Comparison of ENCODE assay signal across 8 mouse cellular contexts in the genomic region with DNA sequence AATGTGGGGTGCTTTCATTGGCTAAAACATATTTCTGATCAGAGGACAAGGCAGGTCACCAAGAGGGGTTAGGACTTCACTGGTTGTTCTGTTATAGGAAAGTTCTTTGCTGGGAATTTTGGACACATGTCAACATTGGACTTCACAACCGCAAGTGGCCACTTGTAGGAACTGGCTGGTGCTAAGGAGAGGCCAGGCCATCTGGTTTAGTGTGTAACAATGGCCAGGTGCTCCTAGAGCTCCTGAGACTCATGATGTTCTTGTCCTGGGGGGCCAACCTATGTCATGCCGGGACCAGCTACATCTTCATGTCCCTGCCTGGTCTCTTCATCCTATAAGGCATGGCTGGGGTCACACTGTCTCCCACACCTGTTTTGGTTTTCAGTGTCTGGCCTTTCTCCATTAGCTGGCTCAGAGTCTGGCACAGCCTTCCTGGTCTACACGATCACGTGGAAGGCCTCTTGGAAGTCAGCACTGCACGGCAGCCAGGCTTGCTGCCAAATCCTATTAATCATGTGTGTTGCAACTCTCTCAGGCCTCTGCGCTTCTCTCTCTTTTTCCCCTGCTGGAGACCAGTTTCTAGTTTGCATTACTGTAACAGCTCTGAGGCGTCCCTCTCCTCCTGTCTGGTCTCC. TPM values are rescaled to one million over a fixed set of nuclear protein-coding genes. Genes with fewer than 3 reads are reported as not detected.
DNase-seq lines count a peak whose midpoint lies in the region; ATAC-seq and TF ChIP-seq lines count a peak whose summit lies in the region.

No protein-coding gene starts in this region.

- peak; percentile 17; the same call in 1 of the 2 replicates for TF ChIP-seq CTCF in kidney, postnatal 0 days (IDR thresholded peaks at IDR 0.05; ENCODE audit: low read depth)

- no peak overlapping the region for H3K4me3 ChIP-seq in heart, embryonic 13.5 days
- no peak overlapping the region for H3K4me3 ChIP-seq in kidney, postnatal 0 days (replicated peaks; ENCODE audit: low read depth, low read length)
- H3K4me3 ChIP-seq in liver, embryonic 16.5 days (ENCODE audit: low read depth, low read length): no peak overlapping the region

- H3K27me3 ChIP-seq in heart, embryonic 13.5 days (replicated peaks): no peaks in the 10 kb centered on the region; the same call in 1 of the 2 replicates
- H3K27me3 ChIP-seq in kidney, postnatal 0 days (ENCODE audit: insufficient read depth, low read length): no peaks in the 10 kb centered on the region
- no peaks in the 10 kb centered on the region for H3K27me3 ChIP-seq in liver, embryonic 16.5 days (ENCODE audit: control insufficient read depth, insufficient read depth, low read depth, low read length)

- no peaks in the 10 kb centered on the region for H3K9me3 ChIP-seq in heart, embryonic 13.5 days
- no peaks in the 10 kb centered on the region for H3K9me3 ChIP-seq in kidney, postnatal 0 days (replicated peaks; ENCODE audit: low read length)
- H3K9me3 ChIP-seq in liver, embryonic 16.5 days (replicated peaks; ENCODE audit: control insufficient read depth, low read length): no peaks in the 10 kb centered on the region

- WGBS in heart, embryonic 13.5 days: 27% methylated on average over 7 of the region's 7 CpGs
- 25% methylated on average over 7 of the region's 7 CpGs for WGBS in kidney, postnatal 0 days
- WGBS in liver, embryonic 16.5 days (ENCODE audit: insufficient replicate concordance): 37% methylated on average over 7 of the region's 7 CpGs

- peak; percentile 86 for ATAC-seq in frontal cortex, adult (ENCODE audit: low TSS enrichment)
- ATAC-seq in heart, embryonic 13.5 days (ENCODE audit: extremely low read depth, insufficient number of reproducible peaks, low FRiP score, low TSS enrichment): peak; percentile 77; the same call in 1 of the 2 replicates
- ATAC-seq in kidney, postnatal 0 days (replicated peaks; ENCODE audit: low FRiP score, low read depth): peak; percentile 86
- ATAC-seq in liver, embryonic 16.5 days (ENCODE audit: low read depth): peak; percentile 65

- peak overlapping the region; percentile 78 for H3K27ac ChIP-seq in heart, embryonic 13.5 days (replicated peaks)
- H3K27ac ChIP-seq in kidney, postnatal 0 days: no peak overlapping the region
- no peak overlapping the region for H3K27ac ChIP-seq in liver, embryonic 16.5 days (ENCODE audit: low read length)

- H3K9ac ChIP-seq in heart, embryonic 13.5 days: no peak overlapping the region
- no peak overlapping the region for H3K9ac ChIP-seq in kidney, postnatal 0 days (ENCODE audit: low read depth, low read length)
- H3K9ac ChIP-seq in liver, embryonic 16.5 days (ENCODE audit: low read depth, low read length): no peak overlapping the region

- peaks cover 20% of the 10 kb centered on the region for H3K4me1 ChIP-seq in heart, embryonic 13.5 days
- no peaks in the 10 kb centered on the region for H3K4me1 ChIP-seq in kidney, postnatal 0 days (replicated peaks; ENCODE audit: insufficient read depth, low read length)
- no peaks in the 10 kb centered on the region for H3K4me1 ChIP-seq in liver, embryonic 16.5 days (ENCODE audit: control insufficient read depth, low read depth, low read length)

- DNase-seq in frontal cortex, postnatal 10 days (ENCODE audit: low spot score in 2 of 2): no peak
- DNase-seq in embryo, embryonic 11.5 days (ENCODE audit: low read depth, low spot score): peak; percentile 42
- peak; percentile 92 for DNase-seq in kidney, postnatal 0 days (ENCODE audit: low spot score)
- peak; percentile 67 for DNase-seq in ovary, postnatal 36 days (ENCODE audit: low spot score)
- no peak for DNase-seq in spleen, adult 18-20 months

- no peaks in the 10 kb centered on the region for H3K36me3 ChIP-seq in heart, embryonic 13.5 days
- H3K36me3 ChIP-seq in kidney, postnatal 0 days (ENCODE audit: insufficient read depth, low read length): no peaks in the 10 kb centered on the region
- no peaks in the 10 kb centered on the region for H3K36me3 ChIP-seq in liver, embryonic 16.5 days (ENCODE audit: control insufficient read depth, insufficient read depth)

- H3K4me2 ChIP-seq in heart, embryonic 13.5 days: no peak overlapping the region
- no peak overlapping the region for H3K4me2 ChIP-seq in kidney, postnatal 0 days (ENCODE audit: low read length)
- no peak overlapping the region for H3K4me2 ChIP-seq in liver, embryonic 16.5 days (ENCODE audit: low read depth, low read length)

RNA-seq across cellular contexts. Expression of a gene that starts 55.9 kb away (rescaled TPM):
- 1.0 and 1.1 TPM in 2 replicates for polyA plus RNA-seq in heart, embryonic 13.5 days (2015; fragmentation: Nextera tagmentation; extraction: Ambion mirVana)
- 15.6 and 20.4 TPM in 2 replicates for polyA plus RNA-seq in kidney, postnatal 0 days (2015; fragmentation: Nextera tagmentation; extraction: Ambion mirVana)
- polyA plus RNA-seq in liver, embryonic 16.5 days (2015; fragmentation: Nextera tagmentation; extraction: Ambion mirVana): 0.98 and 1.1 TPM in 2 replicates

Comparison
In these comparisons a context has a peak if more than half of its experiments do, and no peak if none do; other contexts are left out.
1. DNase-seq: peak in embryo, embryonic 11.5 days (single experiment), kidney, postnatal 0 days (single experiment) and ovary, postnatal 36 days (single experiment); none in frontal cortex, postnatal 10 days (0 of 2) and spleen, adult 18-20 months (0 of 2).
2. Peak in every context shown above with its lines, with median percentiles within 50 percentile points of each other: ATAC-seq.